Mouse (Mus musculus) R1 (cell line): ENCODE measurements around the gene Tekt3.

Source experiments
- DNase-seq: peaks from one replicate; pipeline ENCODE4 v3.0.0-alpha.2; 2018; ENCODE audit warnings: low read depth, low spot score

The Tekt3 gene

DNA sequence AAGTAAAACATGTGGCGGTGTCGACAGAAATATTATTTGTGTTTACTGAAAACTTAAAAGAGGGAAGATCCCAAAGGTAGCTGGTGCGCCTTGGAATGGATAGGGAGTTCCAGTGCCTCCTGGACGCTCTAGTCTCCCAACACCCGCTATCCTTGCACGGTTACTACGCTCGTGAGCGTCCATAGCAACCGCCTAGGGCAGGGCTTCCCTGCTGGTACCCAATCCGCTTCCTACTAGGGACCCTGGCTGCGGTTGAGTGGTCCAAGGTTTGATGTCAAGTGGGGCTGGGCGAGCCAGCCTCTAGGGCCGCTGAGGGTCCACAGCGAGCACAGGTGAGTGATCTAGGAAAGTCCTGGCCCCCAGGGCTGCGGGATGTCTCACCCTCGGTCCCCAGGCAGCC is at the start of gene Tekt3:
Gene Tekt3 (plus strand): TSS at position 209 of the 400 bp plus-strand sequence.
- DNase-seq = peak; percentile 53

DNA sequence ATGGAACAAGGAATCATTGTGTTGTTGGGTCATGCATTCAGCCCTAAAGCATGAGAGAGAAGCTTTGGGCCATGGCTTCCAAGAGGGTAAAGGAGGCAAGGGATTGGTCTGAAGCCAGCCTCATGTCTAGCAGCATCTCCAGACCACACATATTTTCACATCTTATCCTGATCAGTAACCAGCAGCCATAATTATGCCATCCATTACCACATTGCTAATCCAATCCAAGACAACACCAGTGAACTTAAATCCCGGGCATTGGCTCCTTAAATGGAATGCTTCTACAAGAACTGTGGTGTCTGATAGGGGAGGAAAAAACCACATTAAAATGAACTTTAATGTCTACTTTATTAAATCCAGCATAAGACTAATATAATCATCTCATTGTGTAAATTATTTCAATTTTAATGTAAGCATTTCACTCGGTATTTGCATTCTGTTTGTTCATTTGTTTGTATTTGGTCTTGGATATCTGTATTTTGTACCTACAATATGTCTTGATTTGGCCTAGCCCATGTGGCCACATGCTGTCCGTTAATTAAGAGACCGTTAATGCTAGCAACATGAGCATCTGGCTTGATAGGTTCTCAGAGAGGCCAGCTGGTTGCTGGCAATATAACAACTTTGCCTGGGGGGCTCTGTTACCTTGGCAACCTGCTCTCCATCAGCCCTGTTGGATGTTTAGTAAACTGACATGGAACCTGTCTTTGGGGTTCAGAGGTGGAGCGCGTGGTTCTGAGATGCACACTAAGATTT is 43.9 kb upstream of the Tekt3 start:
- no peak for DNase-seq

GRCm38 (mm10) chr11:63018083-63018622 is 43.3 kb upstream of the Tekt3 start:
- no peak for DNase-seq

DNA sequence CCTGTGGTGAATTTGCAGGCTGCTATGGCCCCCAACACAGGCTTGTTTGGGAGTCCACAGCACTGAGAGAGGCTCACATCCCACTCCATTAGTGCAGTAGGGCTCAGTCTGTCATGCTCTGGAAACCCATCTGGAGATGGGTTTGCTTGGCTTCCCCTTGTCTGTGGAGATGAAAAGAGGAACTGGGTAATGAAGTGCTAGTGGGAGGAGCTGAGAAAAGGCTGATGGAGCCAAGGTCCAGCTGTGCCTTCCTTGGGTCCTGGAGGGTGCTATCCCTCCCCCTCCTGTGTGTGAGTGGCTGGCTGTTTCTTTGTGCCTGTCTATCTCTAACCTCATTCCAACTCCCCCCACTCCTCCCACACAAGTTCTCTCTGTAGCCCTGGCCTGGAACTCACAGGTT is 40.8 kb upstream of the Tekt3 start:
- DNase-seq = no peak

DNA sequence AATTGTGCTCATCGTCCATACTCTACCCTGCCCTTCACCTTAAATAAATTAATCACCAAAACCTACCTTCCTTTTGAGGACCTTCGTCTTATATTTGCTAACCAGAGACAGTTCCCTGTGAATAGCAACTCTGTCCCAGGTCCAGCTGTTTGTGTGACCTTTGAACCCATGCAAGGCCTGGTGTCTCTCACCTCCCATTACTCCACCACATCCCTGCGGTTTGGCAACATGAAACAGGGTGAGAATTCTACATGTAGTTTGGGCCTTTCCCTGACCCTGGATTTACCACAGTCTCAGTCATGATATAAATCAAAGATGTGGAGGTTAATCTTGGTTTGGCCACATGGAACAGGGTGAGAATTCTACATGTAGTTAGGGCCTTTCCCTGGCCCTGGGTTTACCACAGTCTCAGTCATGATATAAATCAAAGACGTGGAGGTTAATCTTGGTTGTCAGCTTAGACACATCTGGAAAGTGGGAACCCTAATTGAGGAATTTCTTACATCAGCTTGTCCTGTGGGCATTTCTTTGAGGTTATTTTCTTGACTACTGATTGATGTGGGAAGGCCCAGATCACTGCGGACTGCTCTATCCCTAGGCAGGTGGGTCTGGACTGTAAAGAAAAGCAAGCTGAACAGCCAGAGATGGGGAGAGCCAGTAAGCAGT is 40.2 kb upstream of the Tekt3 start:
- no peak for DNase-seq

DNA sequence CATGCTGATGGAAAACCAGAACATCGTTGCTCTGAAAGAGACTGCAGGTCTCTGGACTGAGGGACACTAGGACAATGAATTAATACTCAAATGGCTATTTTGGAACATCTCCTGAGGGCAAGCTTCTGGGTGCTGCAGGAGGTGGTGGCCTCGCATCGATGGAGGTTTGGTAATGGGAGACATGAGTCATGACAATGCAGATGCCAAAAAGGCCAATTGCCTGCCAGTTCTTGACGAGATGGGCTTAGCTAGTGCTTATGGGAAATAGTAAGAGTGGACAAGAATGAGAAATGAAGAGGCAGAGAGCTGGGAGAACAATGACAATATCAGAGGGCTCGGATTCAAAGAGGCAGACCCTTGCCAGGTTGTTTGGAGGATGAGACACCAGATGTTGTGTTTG is 38.0 kb upstream of the Tekt3 start:
- DNase-seq = no peak

GRCm38 (mm10) chr11:63024136-63024535 is 37.3 kb upstream of the Tekt3 start:
- peak; percentile 36 for DNase-seq

- DNase-seq = no peak
Observed at GRCm38 (mm10) chr11:63025476-63025875, 36.0 kb upstream of the Tekt3 start.

DNA sequence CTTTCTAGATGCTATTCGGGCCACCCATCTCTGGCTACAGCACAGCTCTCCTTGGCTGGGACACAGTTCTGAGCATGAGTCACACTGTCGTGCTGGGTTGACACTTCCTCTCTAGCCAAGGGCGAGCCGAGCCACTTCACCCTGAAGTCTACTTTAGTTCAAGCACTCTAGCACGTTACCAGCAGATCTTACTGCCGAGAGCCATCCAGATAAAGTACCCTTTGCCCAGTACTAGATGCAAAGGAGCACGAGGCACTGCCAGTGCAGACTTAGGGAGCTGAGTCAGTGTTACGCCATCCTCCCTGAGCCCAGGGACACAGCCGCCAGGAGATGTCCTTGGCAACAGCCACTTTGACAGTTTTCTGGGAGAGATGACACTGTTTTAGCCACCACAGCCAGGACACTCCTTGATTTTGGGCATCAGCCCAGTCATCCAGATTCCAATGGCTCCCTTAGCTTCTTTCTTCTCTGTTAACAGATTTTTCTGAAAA is 34.8 kb upstream of the Tekt3 start:
- DNase-seq = no peak

GRCm38 (mm10) chr11:63028131-63028530 is 33.3 kb upstream of the Tekt3 start:
- DNase-seq = no peak

DNA sequence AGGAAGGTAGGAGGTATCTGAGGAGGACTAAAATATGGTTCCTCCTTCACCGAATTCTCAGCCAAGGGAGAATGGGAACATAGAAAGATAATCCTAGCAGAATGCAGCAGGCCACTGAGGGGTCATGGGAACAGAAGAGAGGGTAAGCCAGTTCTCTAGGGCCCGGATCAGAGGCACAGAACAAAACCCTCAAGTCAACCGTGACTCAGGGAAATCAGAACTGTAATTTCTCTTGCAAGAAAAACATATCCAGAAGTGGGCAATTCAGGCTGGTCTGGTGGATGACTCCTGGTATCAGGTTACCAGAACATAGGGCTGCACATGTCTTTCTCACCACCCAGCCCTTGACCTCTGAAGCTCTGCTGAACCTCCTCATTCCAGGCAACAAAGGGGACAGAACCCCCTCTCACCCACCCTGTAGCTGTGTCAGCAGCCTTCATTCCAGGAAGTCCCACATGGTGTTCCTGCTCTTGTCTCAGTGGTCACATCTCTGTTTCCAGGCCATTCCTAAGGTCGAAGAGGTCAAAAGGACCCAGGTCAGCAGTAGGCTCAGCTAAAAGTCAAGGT is 32.2 kb upstream of the Tekt3 start:
- DNase-seq = no peak

- no peak for DNase-seq
Observed at GRCm38 (mm10) chr11:63029721-63030120, 31.7 kb upstream of the Tekt3 start.

- DNase-seq = no peak
Observed at GRCm38 (mm10) chr11:63035420-63036211, 25.8 kb upstream of the Tekt3 start.

DNA sequence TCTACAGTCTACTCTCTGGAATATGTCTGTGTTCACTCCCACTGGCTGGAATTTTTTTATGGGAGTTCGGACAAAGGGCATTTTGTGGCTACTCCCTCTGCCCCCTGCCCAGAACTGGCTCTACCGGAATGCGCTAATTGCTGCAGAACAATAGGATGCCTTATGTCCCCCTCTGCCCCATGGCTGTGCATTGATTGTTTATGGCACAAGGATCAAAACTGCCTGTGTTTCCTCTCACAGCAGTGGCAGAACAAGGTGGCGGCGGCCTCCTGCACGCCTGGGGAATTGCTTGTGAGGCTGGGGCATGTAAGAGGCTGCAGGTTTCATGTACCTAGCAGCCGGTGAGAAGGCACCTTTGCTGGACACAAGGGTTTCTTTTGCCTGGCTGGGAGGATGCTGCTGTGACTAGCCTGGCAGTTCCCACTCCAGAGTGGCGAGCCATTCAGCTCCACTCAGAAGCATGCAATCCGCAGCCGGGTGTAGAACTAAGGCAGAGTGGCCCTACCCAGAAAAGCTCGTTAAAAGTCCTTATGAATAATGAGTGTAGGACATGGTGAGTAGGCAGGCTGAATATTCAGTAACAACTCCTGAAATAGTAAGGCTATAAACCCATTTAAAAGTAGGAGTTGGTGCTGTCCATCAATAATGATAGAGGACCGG is 21.3 kb upstream of the Tekt3 start:
- peak; percentile 79 for DNase-seq

DNA sequence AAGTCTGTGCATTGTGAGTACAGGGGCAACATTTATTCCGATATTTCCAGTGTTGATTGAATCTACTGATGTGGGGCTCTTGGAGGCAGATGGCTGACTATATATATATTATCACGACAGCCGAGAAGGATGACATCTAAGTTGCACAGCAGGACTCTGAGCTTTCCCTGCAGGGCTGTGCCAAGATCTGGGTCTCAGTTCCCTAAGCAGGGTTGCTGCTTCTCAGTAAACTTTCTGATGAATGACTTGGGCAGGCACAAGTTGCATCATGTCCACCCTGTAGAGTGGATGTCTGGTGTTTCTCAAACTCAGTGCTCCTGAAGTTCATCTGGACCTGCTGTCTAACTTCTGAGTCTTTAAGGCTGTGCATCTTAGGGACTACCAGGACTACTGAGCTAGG is 15.7 kb upstream of the Tekt3 start:
- DNase-seq = no peak

DNA sequence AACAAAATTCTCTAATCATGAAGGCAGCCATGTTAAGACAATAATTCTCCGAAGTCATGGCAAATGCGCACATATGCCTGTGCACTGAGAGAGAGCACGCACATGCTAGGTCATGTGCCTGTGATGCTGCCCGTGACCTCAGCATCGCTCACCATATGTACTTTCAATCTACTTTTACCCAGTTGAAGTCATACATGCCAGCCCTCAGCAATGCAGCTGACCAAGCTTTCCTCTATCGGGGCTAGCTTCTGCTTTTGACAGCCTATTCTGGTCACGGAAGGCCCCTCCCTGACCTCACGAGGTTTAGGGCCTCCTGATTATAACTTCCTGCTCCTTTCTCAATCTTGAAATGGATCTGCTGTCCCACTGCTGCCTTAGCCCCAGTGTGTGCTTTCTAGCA is 15.1 kb upstream of the Tekt3 start:
- DNase-seq = no peak

DNA sequence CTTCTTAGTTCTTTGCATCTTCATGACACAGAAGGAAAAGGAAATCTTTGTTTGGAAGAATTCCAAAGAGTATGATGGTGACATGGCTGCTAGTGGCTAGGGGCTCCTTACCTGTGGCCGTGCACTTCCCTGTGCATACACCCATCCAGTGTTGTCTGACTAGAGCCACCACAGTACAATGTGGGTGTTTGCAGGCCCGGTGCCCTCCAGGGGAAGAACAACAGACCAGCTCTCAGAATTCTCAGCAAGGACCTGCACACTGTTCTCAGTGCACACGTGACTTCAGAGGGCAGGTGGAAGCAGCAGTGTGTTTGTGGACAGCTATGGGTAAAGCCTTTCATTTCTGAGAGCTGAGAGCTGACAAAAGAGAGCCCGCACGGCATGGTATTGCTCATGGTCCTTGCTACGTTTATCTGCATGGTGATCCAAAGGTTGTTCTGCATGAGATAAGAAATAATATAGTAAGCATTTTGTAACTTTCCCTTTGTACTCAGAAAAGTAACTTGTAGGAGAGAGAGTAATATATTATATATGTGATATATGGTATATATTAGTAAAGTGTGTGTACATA is 11.0 kb upstream of the Tekt3 start:
- no peak for DNase-seq

- DNase-seq = no peak
Observed at GRCm38 (mm10) chr11:63051041-63051440, 10.4 kb upstream of the Tekt3 start.

DNA sequence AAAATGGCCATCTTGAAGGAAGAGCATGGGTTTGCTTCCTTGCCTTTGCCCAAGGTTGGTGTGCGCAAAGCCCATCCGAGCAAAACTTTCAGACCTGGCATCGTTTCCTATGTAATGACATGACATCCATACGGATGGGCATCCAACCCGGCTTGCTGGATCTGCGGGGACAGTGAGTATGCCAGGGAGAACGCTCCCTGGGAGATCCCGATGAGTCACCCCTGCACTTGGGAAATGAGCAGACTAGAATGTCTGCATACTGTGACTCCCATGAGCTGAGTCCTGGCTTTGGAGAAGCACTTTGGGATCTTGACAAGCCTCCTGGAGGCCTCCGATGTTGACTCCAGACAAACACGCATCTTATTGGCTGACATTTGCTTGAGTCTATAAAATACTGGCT is 9.5 kb upstream of the Tekt3 start:
- DNase-seq = no peak

- no peak for DNase-seq
Observed at GRCm38 (mm10) chr11:63055596-63055995, 5.9 kb upstream of the Tekt3 start.
